Mouse (Mus musculus): Measurements from ENCODE around the gene Tmem212. TPM values are rescaled to one million over a fixed set of nuclear protein-coding genes. Genes with fewer than 3 reads are reported as not detected.
"Not testable (repeated sequence)": the region's sequence is repeated elsewhere in the genome, so short reads cannot be mapped to it uniquely, and the experiment has no call there.

The Tmem212 gene
- total RNA-seq (2017): not detected in 2 replicates

DNA sequence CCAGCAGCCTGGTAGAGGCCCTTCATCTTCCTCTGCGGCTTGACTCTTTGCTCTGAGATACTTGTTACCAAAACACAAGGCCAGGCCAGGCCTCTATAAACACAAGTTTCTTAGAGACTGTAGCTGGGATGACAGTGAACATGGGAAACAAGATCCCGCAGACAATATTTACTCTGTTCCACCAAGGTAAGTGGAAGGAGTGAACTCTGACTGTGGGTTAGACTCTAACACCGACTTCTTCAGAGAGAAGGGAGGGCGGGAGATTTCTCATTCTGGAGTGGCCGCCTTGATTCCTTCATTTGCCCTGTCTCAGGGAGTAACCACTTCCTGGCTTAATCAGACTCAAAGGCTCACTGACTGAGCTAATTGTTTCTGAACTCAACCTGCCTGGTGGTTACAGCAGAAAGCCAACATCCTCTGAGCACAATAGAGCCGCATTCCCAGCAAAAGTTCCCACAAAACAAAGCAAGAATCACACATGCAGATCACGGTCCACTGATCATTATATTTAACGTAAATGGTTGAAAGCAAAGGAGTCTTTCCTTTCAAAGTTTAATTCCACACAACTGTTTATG, at the start of gene Tmem212:
TSS of gene Tmem212 (minus strand) at position 51 of the 575 bp plus-strand sequence.
- no peak for ATAC-seq (replicated peaks in 1 of 2; ENCODE audit: insufficient read depth in 1 of 2, low FRiP score in 2 of 2, low TSS enrichment in 1 of 2, low read depth in 1 of 2, poor library complexity in 2 of 2, severe bottlenecking in 2 of 2)

DNA sequence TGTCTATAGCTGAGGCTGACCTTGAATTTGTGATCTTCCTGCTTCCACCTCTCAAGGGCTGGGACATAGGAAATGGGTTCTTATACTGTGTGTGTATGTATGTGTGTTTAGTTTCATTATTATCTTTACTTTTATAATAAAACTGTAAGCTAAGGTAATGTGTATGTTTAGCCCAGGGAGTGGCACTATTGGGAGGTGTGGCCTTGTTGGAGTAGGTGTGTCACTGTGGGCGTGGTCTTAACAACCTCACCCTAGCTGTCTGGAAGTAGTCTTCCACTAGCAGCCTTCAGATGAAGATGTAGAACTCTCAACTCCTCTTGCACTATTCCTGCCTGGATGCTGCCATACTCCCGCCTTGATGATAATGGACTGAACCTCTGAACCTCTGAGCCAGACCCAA, 49.2 kb upstream of the Tmem212 start:
- not testable (repeated sequence) for ATAC-seq (replicated peaks in 1 of 2; ENCODE audit: insufficient read depth in 1 of 2, low FRiP score in 2 of 2, low TSS enrichment in 1 of 2, low read depth in 1 of 2, poor library complexity in 2 of 2, severe bottlenecking in 2 of 2)

DNA sequence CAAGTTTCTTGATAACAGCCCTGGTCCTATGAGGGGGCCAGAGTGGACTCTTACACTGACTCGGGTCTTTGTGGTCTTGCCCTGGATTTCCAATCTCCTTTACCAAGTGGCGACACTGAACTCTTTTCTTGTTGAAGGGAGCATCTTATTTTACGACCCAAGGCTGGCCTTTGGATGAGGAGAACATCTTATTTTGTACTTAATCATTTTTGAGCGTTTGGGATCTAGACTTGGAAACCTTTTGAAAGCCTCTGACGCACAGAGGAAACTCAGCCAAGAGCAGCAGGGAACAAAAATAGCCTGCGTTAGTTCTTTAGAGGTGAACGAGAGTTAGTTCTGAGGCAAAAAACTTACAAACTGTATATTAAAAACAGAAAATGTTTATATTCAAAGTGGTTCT, 46.8 kb upstream of the Tmem212 start:
- ATAC-seq (replicated peaks in 1 of 2; ENCODE audit: insufficient read depth in 1 of 2, low FRiP score in 2 of 2, low TSS enrichment in 1 of 2, low read depth in 1 of 2, poor library complexity in 2 of 2, severe bottlenecking in 2 of 2): no peak

DNA sequence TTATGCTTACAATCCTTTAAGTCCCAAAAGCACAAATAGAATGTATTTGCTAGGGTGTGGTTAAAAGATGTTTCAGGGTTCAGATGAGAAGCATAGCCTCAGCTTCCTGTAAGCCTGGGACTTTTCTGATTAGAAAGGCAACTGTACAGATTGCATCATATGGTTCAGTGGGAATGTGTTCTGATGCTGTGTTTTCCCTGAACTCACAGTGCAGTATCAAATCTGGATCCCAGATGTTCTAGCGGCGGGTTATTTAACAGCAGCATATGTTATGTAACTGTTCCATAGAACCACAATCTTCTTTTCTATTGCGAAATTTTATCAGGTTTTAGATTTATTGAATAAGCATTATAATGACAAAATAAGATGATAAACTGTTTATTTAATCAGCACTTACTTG, 45.5 kb upstream of the Tmem212 start:
- ATAC-seq (replicated peaks in 1 of 2; ENCODE audit: insufficient read depth in 1 of 2, low FRiP score in 2 of 2, low TSS enrichment in 1 of 2, low read depth in 1 of 2, poor library complexity in 2 of 2, severe bottlenecking in 2 of 2): no peak

DNA sequence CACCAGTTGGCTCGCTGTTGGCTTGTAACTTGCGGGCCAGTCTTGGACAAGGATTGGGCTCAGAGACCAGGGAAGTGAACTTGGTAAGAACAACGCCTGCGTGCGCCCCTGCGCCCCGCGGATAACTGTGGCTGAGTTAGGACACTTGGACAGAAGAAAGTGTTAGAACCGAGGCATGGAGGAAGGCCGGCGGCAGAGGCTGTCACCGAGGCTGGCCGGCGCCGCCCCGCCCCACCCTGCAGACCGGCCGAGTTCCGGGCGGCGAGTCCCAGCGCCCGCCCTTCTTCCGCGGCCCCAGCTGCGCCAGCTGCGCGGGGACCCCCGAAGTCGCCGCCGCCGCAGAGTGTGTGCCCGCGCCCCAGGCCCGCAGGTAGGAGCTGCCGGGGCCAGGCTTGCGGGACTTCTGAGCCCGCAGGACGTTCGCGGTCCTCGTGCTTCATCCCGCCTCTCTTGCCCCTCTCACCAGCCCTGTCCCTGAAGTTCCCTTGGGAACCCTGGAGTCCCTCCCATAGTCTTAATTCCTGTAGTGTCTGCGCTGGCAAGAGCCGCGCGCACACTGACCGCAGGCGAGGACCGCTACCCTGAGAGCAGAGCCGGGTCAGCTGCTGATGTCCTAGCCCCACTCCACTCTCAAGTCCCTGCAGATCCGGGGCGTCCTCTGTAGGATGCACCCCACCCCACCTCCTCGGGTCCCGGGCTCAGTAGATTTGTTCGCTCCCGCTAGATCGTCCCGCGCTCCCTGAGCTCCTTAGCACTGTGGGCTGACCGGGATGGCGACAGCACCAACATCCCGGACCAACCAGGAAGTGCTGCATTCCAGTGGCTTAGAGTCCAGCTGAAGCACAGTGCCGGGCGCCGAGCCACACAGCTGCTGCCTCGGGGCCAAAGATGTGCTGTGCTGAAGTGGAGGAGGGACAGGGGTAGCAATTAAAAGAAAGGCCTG, 42.5 kb upstream of the Tmem212 start, which contains the start of gene Pld1:
TSS of gene Pld1 (plus strand) at position 315 of the 943 bp plus-strand sequence.
- peak; percentile 70 to 72 for ATAC-seq (replicated peaks in 1 of 2; ENCODE audit: insufficient read depth in 1 of 2, low FRiP score in 2 of 2, low TSS enrichment in 1 of 2, low read depth in 1 of 2, poor library complexity in 2 of 2, severe bottlenecking in 2 of 2)

DNA sequence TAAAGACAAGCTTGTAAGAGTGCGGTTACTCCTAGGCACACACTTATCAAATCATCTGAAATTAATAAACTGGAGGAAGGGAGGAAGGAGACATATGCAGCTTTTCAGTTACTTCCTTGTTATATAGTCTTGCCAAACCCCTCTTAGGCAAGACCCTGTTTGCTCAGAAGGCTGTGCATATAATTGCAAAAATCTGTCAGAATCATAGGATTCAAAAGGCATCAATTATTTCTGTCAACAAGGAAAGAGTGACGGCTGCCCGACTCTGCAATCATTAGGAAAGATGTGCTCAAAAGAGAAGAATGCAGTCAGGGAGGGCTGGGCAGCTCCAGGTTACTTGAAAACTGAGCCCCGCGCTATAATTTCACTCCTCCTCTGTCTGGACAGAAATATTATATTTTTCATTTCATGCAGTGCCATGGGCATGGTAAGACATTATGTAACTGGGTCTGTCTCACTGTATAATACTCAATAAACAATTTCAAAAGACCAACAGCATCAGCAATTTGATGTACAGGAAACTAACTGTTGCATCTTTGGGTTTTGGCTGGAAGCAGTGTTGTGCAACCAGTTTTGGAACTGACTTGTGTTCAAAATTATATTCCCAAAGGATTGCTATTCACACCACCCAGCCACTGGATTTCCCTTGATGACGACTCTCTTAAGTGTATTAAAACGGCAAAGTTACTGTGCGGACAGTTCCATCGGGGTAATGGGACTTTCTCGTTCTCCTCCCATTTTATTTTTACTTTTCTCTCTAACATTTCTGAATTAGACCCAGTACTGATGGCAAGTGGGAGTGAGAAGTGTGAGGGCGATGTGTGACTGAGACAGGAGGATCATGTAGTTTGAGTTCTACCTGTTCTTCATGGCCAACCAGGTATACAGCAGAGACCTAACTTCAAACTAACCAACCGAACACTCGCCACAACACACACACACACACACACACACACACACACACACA, 41.3 kb upstream of the Tmem212 start:
- ATAC-seq (replicated peaks in 1 of 2; ENCODE audit: insufficient read depth in 1 of 2, low FRiP score in 2 of 2, low TSS enrichment in 1 of 2, low read depth in 1 of 2, poor library complexity in 2 of 2, severe bottlenecking in 2 of 2): peak in 1 of 2 experiments; percentile 21; a peak in 1 of 4 replicates

DNA sequence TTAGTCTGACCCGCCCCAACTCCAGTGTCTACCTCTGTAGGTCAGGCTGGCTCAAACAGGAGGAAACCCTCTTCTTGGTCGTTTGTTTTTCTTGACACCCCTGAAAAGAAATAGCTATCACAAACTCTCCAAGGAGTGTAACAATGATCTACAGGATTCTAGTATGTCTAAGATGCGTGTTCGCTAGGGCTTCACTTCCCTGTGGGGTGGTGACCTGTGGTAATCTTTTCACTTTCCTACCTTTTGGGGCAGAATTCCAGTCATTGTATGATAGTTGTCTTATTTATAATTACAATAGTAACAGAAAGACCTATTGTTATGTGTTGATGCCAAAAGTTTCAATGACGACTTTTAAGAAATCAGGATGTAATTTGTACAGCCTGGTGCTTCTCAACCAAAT, 40.6 kb upstream of the Tmem212 start:
- no peak for ATAC-seq (replicated peaks in 1 of 2; ENCODE audit: insufficient read depth in 1 of 2, low FRiP score in 2 of 2, low TSS enrichment in 1 of 2, low read depth in 1 of 2, poor library complexity in 2 of 2, severe bottlenecking in 2 of 2)

DNA sequence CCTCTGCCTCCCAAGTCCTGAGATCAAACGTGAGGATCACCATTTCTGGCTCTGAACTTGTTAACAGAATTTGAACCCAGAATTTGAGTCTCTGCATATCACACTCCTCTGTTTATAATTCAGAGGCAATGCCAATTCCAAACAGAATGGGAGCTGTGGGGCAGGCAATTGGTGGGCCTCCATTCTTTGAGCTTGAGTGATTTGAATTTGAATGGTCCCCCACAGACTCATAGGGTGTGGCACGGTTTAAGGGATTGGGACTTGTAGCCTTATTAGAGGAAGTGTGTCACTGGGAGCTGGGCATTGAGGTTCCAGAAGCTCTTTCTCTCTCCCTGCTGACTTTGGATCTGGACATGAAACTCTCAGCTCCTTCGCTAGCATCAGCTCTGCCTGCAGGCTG, 39.5 kb upstream of the Tmem212 start:
- no peak for ATAC-seq (replicated peaks in 1 of 2; ENCODE audit: insufficient read depth in 1 of 2, low FRiP score in 2 of 2, low TSS enrichment in 1 of 2, low read depth in 1 of 2, poor library complexity in 2 of 2, severe bottlenecking in 2 of 2)

DNA sequence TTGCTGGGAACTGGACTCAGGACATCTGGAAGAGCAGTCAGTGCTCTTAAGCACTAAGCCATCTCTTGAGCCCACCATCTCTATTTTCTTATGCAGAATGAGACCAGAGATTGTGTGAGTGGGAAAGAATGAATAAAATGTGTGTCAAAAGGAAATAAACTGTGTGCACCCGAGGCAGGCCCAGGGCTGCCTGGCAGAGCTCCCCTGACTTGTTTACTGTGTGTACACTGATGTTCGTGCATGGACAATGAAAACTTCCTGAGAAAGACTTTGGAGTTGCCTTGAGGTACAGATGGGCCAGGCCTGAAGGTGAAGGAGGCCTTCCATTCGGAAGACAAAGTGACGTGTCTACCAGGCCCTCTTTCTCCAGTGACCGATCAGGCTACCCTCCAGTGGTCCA, 36.2 kb upstream of the Tmem212 start:
- no peak for ATAC-seq (replicated peaks in 1 of 2; ENCODE audit: insufficient read depth in 1 of 2, low FRiP score in 2 of 2, low TSS enrichment in 1 of 2, low read depth in 1 of 2, poor library complexity in 2 of 2, severe bottlenecking in 2 of 2)

DNA sequence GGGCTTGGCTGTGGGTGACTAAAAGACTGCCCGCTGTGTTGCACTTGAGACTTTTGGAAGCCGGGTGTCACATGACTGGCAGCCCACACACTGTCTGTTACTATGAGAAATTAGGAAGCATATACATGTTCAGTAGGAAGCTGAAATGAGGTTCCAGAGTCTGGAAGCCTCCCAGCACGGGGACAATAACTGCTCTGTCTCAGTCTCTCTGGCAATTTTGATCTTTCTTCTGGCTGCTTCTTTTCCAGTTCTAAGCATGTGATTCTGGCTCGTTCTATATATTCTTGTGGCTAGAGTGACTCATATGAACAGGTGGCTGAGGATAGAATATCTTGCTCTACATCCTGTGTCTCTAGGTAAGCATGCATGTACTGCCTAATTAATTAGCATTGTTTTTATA, 33.1 kb upstream of the Tmem212 start:
- no peak for ATAC-seq (replicated peaks in 1 of 2; ENCODE audit: insufficient read depth in 1 of 2, low FRiP score in 2 of 2, low TSS enrichment in 1 of 2, low read depth in 1 of 2, poor library complexity in 2 of 2, severe bottlenecking in 2 of 2)

DNA sequence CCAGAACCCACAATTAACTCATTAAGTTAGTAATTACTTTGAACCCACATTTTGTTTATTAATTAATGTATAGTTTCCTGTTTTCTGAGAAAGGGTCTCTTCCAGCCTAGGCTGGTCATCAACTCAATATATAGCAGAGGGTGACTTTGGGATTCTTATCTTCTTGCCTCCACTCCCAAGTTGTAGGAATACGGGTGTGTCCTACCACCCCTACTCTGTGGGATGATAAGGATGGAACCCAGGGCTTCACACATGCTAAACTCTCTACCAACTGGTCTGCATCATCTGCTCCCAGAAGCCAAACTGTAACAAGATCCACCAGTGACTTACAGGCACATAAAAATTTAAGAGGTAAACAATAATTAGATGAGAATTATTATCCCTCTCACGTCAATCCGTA, 27.9 kb upstream of the Tmem212 start:
- no peak for ATAC-seq (replicated peaks in 1 of 2; ENCODE audit: insufficient read depth in 1 of 2, low FRiP score in 2 of 2, low TSS enrichment in 1 of 2, low read depth in 1 of 2, poor library complexity in 2 of 2, severe bottlenecking in 2 of 2)

DNA sequence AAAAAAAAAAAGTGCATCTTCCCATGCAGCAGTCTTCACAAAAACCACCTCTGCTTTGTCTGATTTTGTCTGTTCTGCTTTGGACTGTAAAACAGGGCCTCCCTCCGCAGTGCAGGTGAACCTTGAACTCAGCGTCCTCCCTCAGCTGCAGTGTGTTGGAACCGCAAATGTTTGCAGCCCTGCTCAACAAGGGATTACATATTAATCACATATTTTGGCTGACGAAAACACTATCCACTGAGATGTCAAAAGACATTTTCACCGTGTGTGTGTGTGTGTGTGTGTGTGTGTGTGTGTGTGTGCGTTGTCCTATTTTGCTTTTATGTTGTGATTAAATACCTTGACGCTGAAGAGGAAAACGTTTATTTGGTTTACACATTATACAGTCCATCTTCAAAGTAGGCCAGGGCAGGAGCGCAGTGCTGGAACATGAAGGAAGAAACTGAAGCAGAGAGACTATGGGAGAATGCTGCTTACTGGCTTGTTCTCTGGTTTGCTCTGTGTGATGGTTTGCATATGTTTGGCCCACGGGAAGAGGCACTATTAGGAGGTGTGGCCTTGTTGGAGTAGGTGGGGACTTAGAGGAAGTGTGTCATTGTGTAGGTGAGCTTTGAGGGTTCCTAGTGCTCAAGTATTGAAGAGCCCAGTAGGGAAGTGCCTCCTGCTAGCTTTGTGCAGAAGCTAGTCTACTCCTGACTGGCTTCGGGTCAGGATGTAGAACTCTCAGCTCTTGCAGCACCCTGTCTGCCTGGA, 25.3 kb upstream of the Tmem212 start:
- no peak for ATAC-seq (replicated peaks in 1 of 2; ENCODE audit: insufficient read depth in 1 of 2, low FRiP score in 2 of 2, low TSS enrichment in 1 of 2, low read depth in 1 of 2, poor library complexity in 2 of 2, severe bottlenecking in 2 of 2)

DNA sequence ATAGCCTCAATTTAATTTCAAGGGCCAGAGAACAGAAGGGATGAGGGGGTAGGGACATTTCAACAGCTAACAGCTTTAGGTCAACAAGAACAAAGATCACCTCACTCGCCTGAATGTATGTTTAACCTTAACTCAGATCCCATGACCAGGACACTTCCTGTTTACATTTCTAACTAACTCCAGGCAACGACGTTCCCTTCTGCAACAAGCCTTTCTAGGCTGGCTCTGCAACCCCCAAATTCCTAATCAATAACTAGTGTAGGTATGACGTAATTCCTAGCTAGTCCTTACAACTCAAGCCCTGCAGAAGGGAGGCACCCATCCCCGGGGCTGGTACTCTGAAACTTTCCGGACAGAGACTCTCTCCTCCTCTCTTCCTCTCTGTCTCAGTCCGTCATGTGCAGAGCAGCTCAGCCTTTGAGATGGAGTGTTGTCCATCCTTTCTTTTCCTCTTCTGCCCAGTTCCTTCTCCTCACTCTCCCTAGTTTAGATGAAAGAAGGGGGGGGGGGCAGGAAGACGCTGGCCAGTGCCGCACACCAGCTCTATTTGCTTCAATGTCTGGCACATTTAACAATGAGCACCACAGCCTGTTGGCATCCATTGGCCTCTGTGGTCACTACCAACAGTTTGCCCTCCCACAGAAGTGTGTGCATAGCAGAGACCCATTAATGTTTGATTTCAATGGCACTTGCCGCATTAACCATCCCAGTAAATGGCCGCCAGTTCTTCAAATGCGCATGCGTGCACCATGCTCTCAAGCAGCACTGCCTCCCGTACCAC, 22.7 kb upstream of the Tmem212 start:
- no peak for ATAC-seq (replicated peaks in 1 of 2; ENCODE audit: insufficient read depth in 1 of 2, low FRiP score in 2 of 2, low TSS enrichment in 1 of 2, low read depth in 1 of 2, poor library complexity in 2 of 2, severe bottlenecking in 2 of 2)

DNA sequence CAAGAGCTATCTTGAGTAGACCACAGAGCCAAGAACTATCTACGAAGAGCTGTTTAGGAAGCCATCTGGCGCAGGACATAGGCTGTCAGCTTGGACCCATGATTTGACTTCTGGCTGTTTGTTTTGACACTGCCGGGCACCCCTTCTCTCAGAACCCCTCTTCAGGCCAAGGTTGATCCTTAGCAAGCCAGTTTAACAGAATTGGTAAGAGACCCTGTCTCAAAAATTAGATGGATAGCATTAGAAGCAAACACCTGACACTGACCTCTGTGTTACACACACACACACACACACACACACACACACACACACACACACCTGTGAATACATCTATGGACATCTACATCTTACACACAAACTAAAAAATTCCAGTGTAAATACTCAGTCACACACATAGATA, 12.8 kb upstream of the Tmem212 start:
- no peak for ATAC-seq (replicated peaks in 1 of 2; ENCODE audit: insufficient read depth in 1 of 2, low FRiP score in 2 of 2, low TSS enrichment in 1 of 2, low read depth in 1 of 2, poor library complexity in 2 of 2, severe bottlenecking in 2 of 2)

DNA sequence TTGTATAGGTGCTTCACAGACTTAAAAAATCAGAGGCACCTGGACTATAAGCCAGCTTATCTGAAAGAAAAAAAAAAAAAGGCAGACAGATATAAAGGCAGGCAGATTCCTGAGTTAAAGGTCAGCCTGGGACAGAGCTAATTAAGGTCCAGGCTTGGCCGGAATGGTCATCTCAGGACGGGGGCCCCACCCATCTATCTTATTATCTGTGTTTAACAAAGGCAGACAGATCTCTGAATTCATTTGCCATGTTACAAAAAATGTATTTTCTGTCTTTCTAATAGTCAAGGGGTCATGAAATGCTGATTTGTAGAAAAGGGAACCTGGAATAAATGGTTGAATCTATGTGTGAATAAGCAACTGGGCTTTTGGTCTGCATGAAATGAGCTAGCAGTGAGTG, 12.1 kb upstream of the Tmem212 start:
- no peak for ATAC-seq (replicated peaks in 1 of 2; ENCODE audit: insufficient read depth in 1 of 2, low FRiP score in 2 of 2, low TSS enrichment in 1 of 2, low read depth in 1 of 2, poor library complexity in 2 of 2, severe bottlenecking in 2 of 2)

DNA sequence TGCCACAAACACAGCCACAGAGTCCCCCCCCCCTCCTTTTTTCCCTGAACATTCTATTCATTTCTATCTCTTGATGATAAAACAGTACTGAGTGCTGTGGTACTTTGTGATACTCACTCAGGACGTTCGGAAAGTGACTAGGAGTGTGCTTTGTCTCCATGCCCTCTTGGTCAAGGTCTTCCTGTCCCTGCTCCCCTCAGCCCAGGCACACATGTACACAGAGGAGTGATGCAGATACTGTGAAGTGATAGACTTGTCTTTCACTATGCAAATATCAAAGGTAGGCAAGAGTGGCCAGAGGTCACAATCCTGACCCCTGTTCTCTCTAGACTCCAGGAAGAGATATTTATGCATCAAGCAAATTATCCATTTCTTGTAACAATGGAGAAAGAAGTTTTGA, 11.1 kb upstream of the Tmem212 start:
- no peak for ATAC-seq (replicated peaks in 1 of 2; ENCODE audit: insufficient read depth in 1 of 2, low FRiP score in 2 of 2, low TSS enrichment in 1 of 2, low read depth in 1 of 2, poor library complexity in 2 of 2, severe bottlenecking in 2 of 2)
